Mouse (Mus musculus) heart, embryonic 12.5 days (tissue): ENCODE data around the gene Egln3. TPM values are rescaled to one million over a fixed set of nuclear protein-coding genes. Genes with fewer than 3 reads are reported as not detected.

ENCODE experiments used
- ATAC-seq: fragments of 200-750 bp; cut with Nextera tagmentation; 2 replicates; pipeline ENCODE4 v1.8.0; 2017; ENCODE audit warnings: moderate TSS enrichment, moderate library complexity; ENCODE audit not compliant: insufficient number of reproducible peaks, low FRiP score
- H3K27ac ChIP-seq: fragments of 300-500 bp; sonication (generic); 2 replicates; pipeline ENCODE4 v1.5.1; 2016; ENCODE audit warnings: mild to moderate bottlenecking, moderate library complexity; ENCODE audit not compliant: poor library complexity, severe bottlenecking
- H3K27me3 ChIP-seq: fragments of 300-500 bp; sonication (generic); replicated peaks from 2 replicates; pipeline ENCODE4 v1.6.1; 2016; ENCODE audit warnings: mild to moderate bottlenecking, moderate library complexity
- H3K36me3 ChIP-seq: fragments of 300-500 bp; sonication (generic); 2 replicates; pipeline ENCODE4 v1.6.1; 2016; ENCODE audit warnings: mild to moderate bottlenecking, moderate library complexity
- H3K4me1 ChIP-seq: fragments of 300-500 bp; sonication (generic); replicated peaks from 2 replicates; pipeline ENCODE4 v1.6.1; 2016; ENCODE audit warnings: mild to moderate bottlenecking
- H3K4me2 ChIP-seq: fragments of 300-500 bp; sonication (generic); 2 replicates; pipeline ENCODE4 v1.6.1; 2016; ENCODE audit warnings: mild to moderate bottlenecking, moderate library complexity
- H3K4me3 ChIP-seq: fragments of 300-500 bp; sonication (generic); 2 replicates; pipeline ENCODE4 v1.5.1; 2016; ENCODE audit warnings: mild to moderate bottlenecking
- H3K9ac ChIP-seq: fragments of 300-500 bp; sonication (generic); 2 replicates; pipeline ENCODE4 v1.6.1; 2016; ENCODE audit warnings: mild to moderate bottlenecking, moderate library complexity
- H3K9me3 ChIP-seq: fragments of 300-500 bp; sonication (generic); replicated peaks from 2 replicates; pipeline ENCODE4 v1.6.1; 2016; ENCODE audit warnings: mild to moderate bottlenecking, moderate library complexity
- WGBS: fragments of 180-500 bp; shearing (Covaris S2); methylation state at CpG from one replicate; pipeline ENCODE4 v1.1.7; 2016; 5-methylcytosine and 5-hydroxymethylcytosine counted together
- polyA plus RNA-seq: library from polyadenylated mRNA; unstranded; fragments of >200 nt; fragmentation: Nextera tagmentation; extraction: Ambion mirVana; gene quantifications from 2 replicates; pipeline ENCODE4 v1.2.1, GENCODE M21; 2016

Gene Egln3
- polyA plus RNA-seq, 1 experiment from 2014 or later, result 7.5 TPM

DNA sequence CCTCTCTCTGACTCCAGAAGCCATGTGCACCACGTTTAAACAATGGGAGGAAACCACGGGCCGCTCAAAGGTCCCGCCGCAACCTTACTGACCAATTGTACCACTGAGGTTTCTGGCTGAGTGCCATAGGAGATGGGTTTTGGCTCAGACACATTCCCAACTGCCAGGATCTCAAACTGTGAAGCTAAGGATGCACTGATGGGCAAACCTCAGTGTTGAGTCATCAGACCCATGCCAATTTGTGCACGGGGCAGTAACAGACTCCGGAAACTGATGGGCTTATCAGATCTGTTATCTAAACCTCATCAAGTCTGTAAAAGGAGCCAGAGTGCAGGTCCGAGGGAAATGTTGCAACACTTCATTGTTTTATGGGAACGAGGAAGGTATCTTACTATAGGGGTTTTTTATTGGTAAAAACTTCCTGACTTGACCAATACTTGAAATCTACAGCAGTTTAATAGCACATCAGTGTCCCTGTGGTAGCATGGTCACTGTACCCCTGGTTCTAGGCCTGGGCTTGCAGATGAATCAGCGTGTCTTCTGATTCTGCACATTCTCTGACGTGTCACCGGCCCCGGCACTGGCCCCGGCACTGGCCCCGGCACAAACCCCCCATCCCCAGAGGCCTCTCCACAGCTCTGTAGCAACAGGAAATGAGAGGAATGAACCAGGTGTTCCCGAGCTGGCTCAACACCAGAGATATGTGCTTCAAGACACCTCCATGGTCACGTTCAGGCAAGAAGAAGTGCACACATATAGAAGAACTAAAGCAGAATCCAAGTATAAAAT lies 15.7 kb downstream of the Egln3 start:
- no peak for ATAC-seq
- Histone ChIP-seq H3K36me3 (0 out of 2 replicates have a peak, but pooled peaks cover 4% of the 10 kb centered on the region), H3K4me2 (no peak overlapping the region), H3K9ac (no peak overlapping the region), H3K27ac (0 out of 2 replicates have a peak overlapping the region, but pooled peaks have one; percentile 52), H3K4me3 (no peak overlapping the region), H3K9me3 (0 out of 2 replicates have a peak, but pooled peaks cover 3% of the 10 kb centered on the region), H3K27me3 (no peaks in the 10 kb centered on the region), H3K4me1 (peaks cover 29% of the 10 kb centered on the region)
- WGBS, result 50% methylated on average over 17 of the region's 17 CpGs

- 0 out of 2 replicates have a peak, but pooled peaks cover 4% of the 10 kb centered on the region for H3K36me3 ChIP-seq
- WGBS, result 51% methylated on average over 14 of the region's 14 CpGs
- peaks cover 25% of the 10 kb centered on the region for H3K4me1 ChIP-seq
- no peak overlapping the region for H3K4me3 ChIP-seq
- 0 out of 2 replicates have a peak, but pooled peaks cover 3% of the 10 kb centered on the region for H3K9me3 ChIP-seq
- ATAC-seq, result no peak
- no peak overlapping the region for H3K9ac ChIP-seq
- peak overlapping the region; percentile 52; the same call in 1 of the 2 replicates for H3K27ac ChIP-seq
- H3K4me2 ChIP-seq, result no peak overlapping the region
- no peaks in the 10 kb centered on the region for H3K27me3 ChIP-seq
Observed at GRCm38 (mm10) chr12:54186926-54187623, 16.6 kb downstream of the Egln3 start.

- no peak overlapping the region for H3K4me3 ChIP-seq
- no peak overlapping the region for H3K4me2 ChIP-seq
- 0 out of 2 replicates have a peak, but pooled peaks cover under 1% of the 10 kb centered on the region for H3K9me3 ChIP-seq
- peaks cover 13% of the 10 kb centered on the region for H3K36me3 ChIP-seq
- H3K9ac ChIP-seq, result no peak overlapping the region
- WGBS, result 74% methylated on average over 7 of the region's 7 CpGs
- H3K4me1 ChIP-seq, result 0 out of 2 replicates have a peak, but pooled peaks cover 10% of the 10 kb centered on the region
- ATAC-seq, result no peak
- H3K27me3 ChIP-seq, result no peaks in the 10 kb centered on the region
- H3K27ac ChIP-seq, result no peak overlapping the region
Observed at GRCm38 (mm10) chr12:54184264-54184663, 19.4 kb downstream of the Egln3 start.

- Histone ChIP-seq H3K9me3 (no peaks in the 10 kb centered on the region), H3K36me3 (peaks cover 14% of the 10 kb centered on the region), H3K4me1 (no peaks in the 10 kb centered on the region), H3K27me3 (no peaks in the 10 kb centered on the region), H3K4me2 (no peak overlapping the region), H3K9ac (no peak overlapping the region), H3K4me3 (no peak overlapping the region), H3K27ac (no peak overlapping the region)
- ATAC-seq, result no peak
- WGBS, result 71% methylated on average over 3 of the region's 3 CpGs
Observed at GRCm38 (mm10) chr12:54178323-54178722, 25.3 kb downstream of the Egln3 start.

- no peak overlapping the region for H3K27ac ChIP-seq
Observed at GRCm38 (mm10) chr12:54168786-54169185, 34.9 kb downstream of the Egln3 start.

DNA sequence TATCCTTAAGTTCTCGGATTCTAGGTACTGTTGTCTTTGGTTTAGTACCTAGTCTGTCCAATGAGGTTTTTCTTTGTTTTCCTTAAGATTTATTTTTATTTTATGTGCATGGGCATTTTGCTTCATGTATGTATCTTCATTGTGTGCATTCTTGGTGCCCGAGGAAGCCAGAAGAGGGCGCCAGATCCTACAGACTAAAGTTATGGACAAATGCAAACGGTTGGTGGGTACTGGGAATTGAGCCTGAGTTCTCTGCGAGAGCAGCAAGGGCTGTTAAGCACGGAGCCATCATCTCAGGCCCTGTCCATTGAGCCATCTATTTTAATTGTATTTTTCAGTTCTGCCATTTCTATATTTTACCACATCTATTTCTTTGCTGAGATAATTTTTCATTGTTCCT lies 35.9 kb downstream of the Egln3 start:
- H3K9me3 ChIP-seq, result peaks cover 2% of the 10 kb centered on the region
- H3K36me3 ChIP-seq, result no peaks in the 10 kb centered on the region
- peaks cover 8% of the 10 kb centered on the region for H3K4me1 ChIP-seq
- no peak overlapping the region for H3K27ac ChIP-seq
- H3K9ac ChIP-seq, result no peak overlapping the region
- no peak for ATAC-seq
- no peak overlapping the region for H3K4me2 ChIP-seq
- H3K4me3 ChIP-seq, result no peak overlapping the region
- no peaks in the 10 kb centered on the region for H3K27me3 ChIP-seq
- WGBS, result 82% methylated on average over 6 of the region's 6 CpGs

More at GRCm38 (mm10) chr12:54168786-54169185, 34.9 kb downstream of the Egln3 start:
- Histone ChIP-seq H3K4me3 (no peak overlapping the region), H3K9me3 (peaks cover 2% of the 10 kb centered on the region), H3K4me2 (no peak overlapping the region), H3K4me1 (peaks cover 8% of the 10 kb centered on the region), H3K9ac (no peak overlapping the region), H3K36me3 (no peaks in the 10 kb centered on the region), H3K27me3 (no peaks in the 10 kb centered on the region)
- ATAC-seq, result no peak
- WGBS, result 85% methylated on average over 4 of the region's 4 CpGs

- Histone ChIP-seq H3K4me3 (no peak overlapping the region), H3K9ac (no peak overlapping the region), H3K9me3 (peaks cover 2% of the 10 kb centered on the region), H3K27me3 (peaks cover 5% of the 10 kb centered on the region; the same call in 1 of the 2 replicates), H3K4me1 (peaks cover 20% of the 10 kb centered on the region), H3K27ac (no peak overlapping the region), H3K4me2 (no peak overlapping the region), H3K36me3 (no peaks in the 10 kb centered on the region)
- WGBS, result 70% methylated on average over 6 of the region's 6 CpGs
- no peak for ATAC-seq
Observed at GRCm38 (mm10) chr12:54164724-54165050, 39.0 kb downstream of the Egln3 start.

- Histone ChIP-seq H3K9ac (no peak overlapping the region), H3K9me3 (peaks cover 2% of the 10 kb centered on the region), H3K27me3 (peaks cover 5% of the 10 kb centered on the region; the same call in 1 of the 2 replicates), H3K36me3 (no peaks in the 10 kb centered on the region), H3K4me2 (no peak overlapping the region), H3K27ac (no peak overlapping the region; the same call in 1 of the 2 replicates), H3K4me3 (no peak overlapping the region), H3K4me1 (peaks cover 20% of the 10 kb centered on the region)
- 37% methylated on average over 9 of the region's 9 CpGs for WGBS
- no peak for ATAC-seq
Observed at GRCm38 (mm10) chr12:54164040-54164723, 39.5 kb downstream of the Egln3 start.

DNA sequence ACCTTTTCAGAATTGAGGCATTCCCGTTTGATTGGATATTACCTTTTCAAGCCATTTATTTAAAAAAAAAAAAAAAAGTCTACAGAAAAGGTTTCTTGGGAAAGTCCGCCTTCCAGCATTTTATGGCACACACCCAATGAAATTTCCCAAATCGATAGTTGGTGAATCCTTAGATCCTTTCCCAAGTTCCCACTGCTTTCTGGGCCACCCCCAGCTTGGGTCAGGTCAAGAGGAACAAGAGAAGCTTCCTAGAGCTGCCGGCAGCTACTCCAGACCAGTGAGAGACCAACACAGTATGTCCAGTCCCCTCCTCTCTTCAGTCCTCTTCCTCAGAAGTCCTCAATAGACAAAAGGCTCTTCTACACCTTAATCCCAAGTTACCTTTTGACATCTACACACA lies 40.5 kb downstream of the Egln3 start:
- Histone ChIP-seq H3K4me3 (peak overlapping the region; percentile 46), H3K9me3 (peaks cover 2% of the 10 kb centered on the region), H3K36me3 (no peaks in the 10 kb centered on the region), H3K9ac (peak overlapping the region; percentile 62), H3K4me2 (peak overlapping the region; percentile 81), H3K4me1 (peaks cover 20% of the 10 kb centered on the region), H3K27ac (peak overlapping the region; percentile 30), H3K27me3 (peaks cover 5% of the 10 kb centered on the region; the same call in 1 of the 2 replicates)
- 12% methylated on average over 4 of the region's 4 CpGs for WGBS
- 0 out of 2 replicates have a peak, but pooled peaks have one; percentile 34 for ATAC-seq

- H3K9ac ChIP-seq, result peak overlapping the region; percentile 62
- H3K27me3 ChIP-seq, result peaks cover 5% of the 10 kb centered on the region; the same call in 1 of the 2 replicates
Observed at GRCm38 (mm10) chr12:54162637-54163131, 41.0 kb downstream of the Egln3 start.

More at GRCm38 (mm10) chr12:54162637-54163131, 41.0 kb downstream of the Egln3 start:
- peak; percentile 96 for ATAC-seq
- peak overlapping the region; percentile 46 for H3K4me3 ChIP-seq
- no peaks in the 10 kb centered on the region for H3K36me3 ChIP-seq
- WGBS, result 1% methylated on average over 16 of the region's 16 CpGs
- H3K4me2 ChIP-seq, result peak overlapping the region; percentile 81
- peak overlapping the region; percentile 58 for H3K27ac ChIP-seq
- H3K4me1 ChIP-seq, result peaks cover 20% of the 10 kb centered on the region
- H3K9me3 ChIP-seq, result peaks cover under 1% of the 10 kb centered on the region; the same call in 1 of the 2 replicates
